19 mouse cellular contexts compared by ENCODE assay signal in the genomic region with DNA sequence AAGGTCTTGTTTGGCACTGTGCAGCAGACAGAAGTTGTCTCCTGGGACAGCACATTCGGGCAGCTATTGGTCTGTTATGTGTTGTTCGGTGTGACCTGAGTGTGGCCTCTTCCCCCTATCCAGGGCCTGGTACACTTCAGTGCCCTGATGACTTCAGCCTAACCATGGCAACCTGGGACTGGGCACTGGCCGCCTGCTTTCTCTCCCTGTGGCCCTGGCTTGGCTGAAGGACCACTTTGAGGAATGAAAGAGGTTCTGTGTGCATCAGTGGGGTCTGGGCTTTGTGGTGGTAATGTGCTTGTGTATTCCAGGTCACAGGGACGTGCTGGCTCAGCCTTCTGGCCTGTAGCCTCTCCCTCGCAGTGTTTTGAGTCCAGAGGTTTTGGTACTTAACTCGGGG. TPM values are rescaled to one million over a fixed set of nuclear protein-coding genes. Genes with fewer than 3 reads are reported as not detected.
DNase-seq lines count a peak whose midpoint lies in the region; ATAC-seq lines count a peak whose summit lies in the region.
"Had no signal": no experiment of that assay in that cellular context is flagged by ENCODE, and none has a peak within 500 bp of the region (broad histone marks: within the 10 kb centered on the region; RNA-seq: fewer than 3 reads in every experiment).

No protein-coding gene starts in this region.

- peak; percentile 71 for ATAC-seq in hindbrain, embryonic 15.5 days (ENCODE audit: low FRiP score, low read depth)
- ATAC-seq in hindbrain, embryonic 12.5 days (ENCODE audit: low FRiP score), result no peak
- ATAC-seq: CD4-positive, CD25-positive, alpha-beta regulatory T cell, adult 4 months; intestine, embryonic 15.5 days had no signal

- peak; percentile 55 for DNase-seq in right cerebral cortex, adult 18-20 months
- no peak for DNase-seq in right cerebral cortex, postnatal 4 days
- DNase-seq in layer of hippocampus, postnatal 14 days (ENCODE audit: low spot score in 2 of 2), result peak; percentile 31 to 74
- DNase-seq in right cerebral cortex, postnatal 36 days (ENCODE audit: low spot score in 2 of 2), result peak; percentile 50 to 54
- no peak for DNase-seq in spleen, adult 12 weeks (ENCODE audit: low spot score)
- DNase-seq in lung, adult 18-20 months, result no peak
- DNase-seq: heart, adult 2 months; lung, postnatal 14 days had no signal

- H3K27ac ChIP-seq in hindbrain, embryonic 15.5 days (replicated peaks), result no peak overlapping the region
- H3K27ac ChIP-seq in hindbrain, embryonic 12.5 days, result no peak overlapping the region
- H3K27ac ChIP-seq: heart, adult 2 months; intestine, embryonic 15.5 days; kidney, postnatal 0 days; liver, embryonic 14.5 days; midbrain, embryonic 12.5 days; neural tube, embryonic 15.5 days had no signal

- no peak overlapping the region for H3K9ac ChIP-seq in hindbrain, embryonic 15.5 days
- H3K9ac ChIP-seq in hindbrain, embryonic 12.5 days, result no peak overlapping the region
- H3K9ac ChIP-seq: intestine, embryonic 15.5 days; liver, embryonic 14.5 days; midbrain, embryonic 12.5 days; neural tube, embryonic 15.5 days had no signal

- no peak overlapping the region for H3K4me2 ChIP-seq in hindbrain, embryonic 15.5 days
- H3K4me2 ChIP-seq in hindbrain, embryonic 12.5 days (replicated peaks), result no peak overlapping the region
- H3K4me2 ChIP-seq: intestine, embryonic 15.5 days; midbrain, embryonic 12.5 days; neural tube, embryonic 15.5 days had no signal

- WGBS in hindbrain, embryonic 15.5 days, result 67% methylated on average over 6 of the region's 6 CpGs
- 69% methylated on average over 6 of the region's 6 CpGs for WGBS in hindbrain, embryonic 12.5 days

- H3K4me1 ChIP-seq in hindbrain, embryonic 15.5 days (replicated peaks), result peaks cover 18% of the 10 kb centered on the region
- no peaks in the 10 kb centered on the region for H3K4me1 ChIP-seq in hindbrain, embryonic 12.5 days
- H3K4me1 ChIP-seq: intestine, embryonic 15.5 days; midbrain, embryonic 12.5 days had no signal

- 0 out of 2 replicates have a peak, but pooled peaks cover 2% of the 10 kb centered on the region for H3K36me3 ChIP-seq in hindbrain, embryonic 15.5 days
- no peaks in the 10 kb centered on the region for H3K36me3 ChIP-seq in hindbrain, embryonic 12.5 days
- H3K36me3 ChIP-seq: intestine, embryonic 15.5 days; midbrain, embryonic 12.5 days; neural tube, embryonic 15.5 days had no signal

- H3K4me3 ChIP-seq in hindbrain, embryonic 15.5 days, result no peak overlapping the region
- H3K4me3 ChIP-seq in hindbrain, embryonic 12.5 days, result no peak overlapping the region
- H3K4me3 ChIP-seq: heart, adult 2 months; intestine, embryonic 15.5 days; midbrain, embryonic 12.5 days; neural tube, embryonic 15.5 days had no signal

- H3K27me3 ChIP-seq in hindbrain, embryonic 15.5 days, result no peaks in the 10 kb centered on the region
- peaks cover 27% of the 10 kb centered on the region for H3K27me3 ChIP-seq in hindbrain, embryonic 12.5 days

- H3K9me3 ChIP-seq in hindbrain, embryonic 15.5 days, result no peaks in the 10 kb centered on the region
- H3K9me3 ChIP-seq in hindbrain, embryonic 12.5 days (replicated peaks), result no peaks in the 10 kb centered on the region
- H3K9me3 ChIP-seq: intestine, embryonic 15.5 days; midbrain, embryonic 12.5 days; neural tube, embryonic 15.5 days had no signal

RNA-seq across cellular contexts. Expression of gene Wfs1, which starts 46.2 kb away (rescaled TPM):
- 8.8 TPM in 2 replicates for polyA plus RNA-seq in hindbrain, embryonic 15.5 days (2015; fragmentation: Nextera tagmentation; extraction: Ambion mirVana)
- 8.6 and 9.6 TPM in 2 replicates for polyA plus RNA-seq in hindbrain, embryonic 12.5 days (2016; fragmentation: Nextera tagmentation; extraction: Ambion mirVana)
- 100 to 1,000 TPM; 115 to 126 TPM for total RNA-seq in layer of hippocampus, postnatal 14 days (2021)

RNA-seq across cellular contexts. Expression of gene Gm1043, which starts 50.0 kb away (rescaled TPM):
- polyA plus RNA-seq in hindbrain, embryonic 15.5 days (2015; fragmentation: Nextera tagmentation; extraction: Ambion mirVana), result 1.5 and 2.2 TPM in 2 replicates
- polyA plus RNA-seq in hindbrain, embryonic 12.5 days (2016; fragmentation: Nextera tagmentation; extraction: Ambion mirVana), result 0.36 and 0.52 TPM in 2 replicates
- 10 to 100 TPM; 17.5 to 21.6 TPM for total RNA-seq in layer of hippocampus, postnatal 14 days (2021)
- total RNA-seq: heart, adult 2 months had no signal
- polyA plus RNA-seq: embryonic facial prominence, embryonic 11.5 days; heart, adult 2 months; heart, postnatal 0 days; kidney, postnatal 0 days; limb, embryonic 11.5 days; liver, embryonic 14.5 days had no signal

Comparison
In these comparisons a context has a peak if more than half of its experiments do, and no peak if none do; other contexts are left out.
1. DNase-seq: peak in right cerebral cortex, adult 18-20 months (single experiment), layer of hippocampus, postnatal 14 days (2 of 2) and right cerebral cortex, postnatal 36 days (2 of 2); none in right cerebral cortex, postnatal 4 days (single experiment), spleen, adult 12 weeks (single experiment) and lung, adult 18-20 months (0 of 2).